Mouse (Mus musculus) heart, postnatal 0 days (tissue): ENCODE measurements at regions not wholly inside any gene's neighbourhood (a gene's known extent, or its start where the extent isn't known, plus 50 kb on each side); places are given as distances from the start of the nearest gene placed in this dataset.

Experiments
- ATAC-seq: fragments of 200-750 bp; cut with Nextera tagmentation; 2 replicates; pipeline ENCODE4 v1.8.0; 2017; ENCODE audit warnings: low read depth, moderate number of reproducible peaks, moderate library complexity; ENCODE audit not compliant: insufficient read depth
- DNase-seq: peaks from one replicate; pipeline ENCODE4 v3.0.0-alpha.2; 2016; ENCODE audit warnings: low spot score
- H3K27ac ChIP-seq: fragments of 300-500 bp; sonication (generic); 2 replicates; pipeline ENCODE4 v1.5.1; 2014; ENCODE audit warnings: low read depth, mild to moderate bottlenecking
- H3K27me3 ChIP-seq: fragments of 300-500 bp; sonication (generic); 2 replicates; pipeline ENCODE4 v1.6.1; 2014; ENCODE audit warnings: low read length, mixed read lengths; ENCODE audit not compliant: control insufficient read depth, insufficient read depth
- H3K36me3 ChIP-seq: fragments of 300-500 bp; sonication (generic); replicated peaks from 2 replicates; pipeline ENCODE4 v1.6.1; 2014; ENCODE audit warnings: low read length, mixed read lengths; ENCODE audit not compliant: control insufficient read depth, insufficient read depth
- H3K4me1 ChIP-seq: fragments of 300-500 bp; sonication (generic); 2 replicates; pipeline ENCODE4 v1.6.1; 2014; ENCODE audit warnings: antibody characterized with exemption; ENCODE audit not compliant: control insufficient read depth, insufficient read depth
- H3K4me2 ChIP-seq: fragments of 300-500 bp; sonication (generic); 2 replicates; pipeline ENCODE4 v1.6.1; 2014; ENCODE audit warnings: low read depth, mild to moderate bottlenecking, low read length, moderate library complexity
- H3K4me3 ChIP-seq: fragments of 300-500 bp; sonication (generic); 2 replicates; pipeline ENCODE4 v1.5.1; 2014; ENCODE audit warnings: low read depth, low read length
- H3K9ac ChIP-seq: fragments of 300-500 bp; sonication (generic); replicated peaks from 2 replicates; pipeline ENCODE4 v1.6.1; 2014; ENCODE audit warnings: low read depth, low read length, mixed read lengths
- H3K9me3 ChIP-seq: fragments of 300-500 bp; sonication (generic); replicated peaks from 2 replicates; pipeline ENCODE4 v1.6.1; 2016; ENCODE audit warnings: low read length; ENCODE audit not compliant: control insufficient read depth
- CTCF ChIP-seq: IDR thresholded peaks from 2 replicates; pipeline ENCODE4 v1.5.1; 2016; ENCODE audit warnings: antibody characterized with exemption, control low read depth, low read depth
- EP300 ChIP-seq: IDR thresholded peaks from 2 replicates; pipeline ENCODE4 v1.6.1; 2016; ENCODE audit warnings: antibody characterized with exemption, low read depth
- WGBS: fragments of 180-500 bp; shearing (Covaris S2); extraction: QIAGEN DNeasy Blood & Tissue Kit; methylation state at CpG from one replicate; pipeline ENCODE4 v1.1.7; 2014; 5-methylcytosine and 5-hydroxymethylcytosine counted together

GRCm38 (mm10) chr9:61266992-61267391 lies 105.2 kb upstream of the Tle3 start:
- Histone ChIP-seq H3K4me3 (no peak overlapping the region), H3K27ac (no peak overlapping the region), H3K9me3 (peaks cover 11% of the 10 kb centered on the region), H3K36me3 (no peaks in the 10 kb centered on the region), H3K4me1 (no peaks in the 10 kb centered on the region), H3K4me2 (no peak overlapping the region), H3K27me3 (peaks cover 64% of the 10 kb centered on the region), H3K9ac (no peak overlapping the region)
- DNase-seq (no peak), ATAC-seq (no peak)
- TF ChIP-seq EP300 (no peak), CTCF (no peak)
- WGBS: 71% methylated on average over 6 of the region's 6 CpGs

- Histone ChIP-seq H3K9ac (no peak overlapping the region), H3K9me3 (peaks cover 11% of the 10 kb centered on the region), H3K4me1 (no peaks in the 10 kb centered on the region), H3K4me3 (no peak overlapping the region), H3K4me2 (no peak overlapping the region), H3K36me3 (no peaks in the 10 kb centered on the region), H3K27me3 (peaks cover 64% of the 10 kb centered on the region), H3K27ac (no peak overlapping the region)
- no peak for DNase-seq
- WGBS: 52% methylated on average over 4 of the region's 4 CpGs
- ATAC-seq: no peak
- TF ChIP-seq CTCF (no peak), EP300 (no peak)
These were observed 104.6 kb upstream of the Tle3 start for GRCm38 (mm10) chr9:61267541-61267940.

DNA sequence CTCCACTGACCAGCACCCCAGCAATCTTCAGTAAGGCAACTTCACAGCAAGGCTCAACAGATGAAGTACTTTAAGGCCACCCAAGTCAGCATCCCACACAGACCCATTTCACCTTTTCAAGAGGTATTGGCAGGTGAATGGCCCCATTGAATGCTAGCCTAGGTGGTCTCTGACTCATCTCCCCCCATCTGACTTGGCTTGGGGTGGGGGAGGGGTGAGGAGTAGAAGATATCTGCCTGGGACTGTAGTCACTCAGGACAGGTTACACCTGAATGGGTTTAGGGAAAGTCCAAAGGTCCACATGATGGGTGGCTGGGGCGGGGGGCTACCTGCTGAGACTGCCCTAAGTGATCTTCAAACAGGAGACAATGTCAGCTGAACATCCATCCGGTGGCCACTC lies 104.0 kb upstream of the Tle3 start:
- DNase-seq (no peak), ATAC-seq (no peak)
- H3K4me1 ChIP-seq: no peaks in the 10 kb centered on the region
- no peaks in the 10 kb centered on the region for H3K36me3 ChIP-seq
- H3K4me3 ChIP-seq: no peak overlapping the region
- H3K9ac ChIP-seq: no peak overlapping the region
- H3K27ac ChIP-seq: no peak overlapping the region
- H3K9me3 ChIP-seq: peaks cover 11% of the 10 kb centered on the region
- no peak overlapping the region for H3K4me2 ChIP-seq
- peaks cover 65% of the 10 kb centered on the region for H3K27me3 ChIP-seq
- WGBS: 82% methylated on average over 2 of the region's 2 CpGs
- no peak for TF ChIP-seq EP300
- no peak for TF ChIP-seq CTCF

- WGBS: 70% methylated on average over 2 of the region's 2 CpGs
- Histone ChIP-seq H3K4me1 (no peaks in the 10 kb centered on the region), H3K9me3 (peaks cover 11% of the 10 kb centered on the region), H3K4me2 (no peak overlapping the region), H3K27ac (no peak overlapping the region), H3K36me3 (no peaks in the 10 kb centered on the region), H3K27me3 (peaks cover 63% of the 10 kb centered on the region), H3K9ac (no peak overlapping the region), H3K4me3 (no peak overlapping the region)
- DNase-seq (no peak), ATAC-seq (no peak)
- TF ChIP-seq CTCF: no peak
- TF ChIP-seq EP300: no peak
These were observed 103.5 kb upstream of the Tle3 start for GRCm38 (mm10) chr9:61268681-61269080.

DNA sequence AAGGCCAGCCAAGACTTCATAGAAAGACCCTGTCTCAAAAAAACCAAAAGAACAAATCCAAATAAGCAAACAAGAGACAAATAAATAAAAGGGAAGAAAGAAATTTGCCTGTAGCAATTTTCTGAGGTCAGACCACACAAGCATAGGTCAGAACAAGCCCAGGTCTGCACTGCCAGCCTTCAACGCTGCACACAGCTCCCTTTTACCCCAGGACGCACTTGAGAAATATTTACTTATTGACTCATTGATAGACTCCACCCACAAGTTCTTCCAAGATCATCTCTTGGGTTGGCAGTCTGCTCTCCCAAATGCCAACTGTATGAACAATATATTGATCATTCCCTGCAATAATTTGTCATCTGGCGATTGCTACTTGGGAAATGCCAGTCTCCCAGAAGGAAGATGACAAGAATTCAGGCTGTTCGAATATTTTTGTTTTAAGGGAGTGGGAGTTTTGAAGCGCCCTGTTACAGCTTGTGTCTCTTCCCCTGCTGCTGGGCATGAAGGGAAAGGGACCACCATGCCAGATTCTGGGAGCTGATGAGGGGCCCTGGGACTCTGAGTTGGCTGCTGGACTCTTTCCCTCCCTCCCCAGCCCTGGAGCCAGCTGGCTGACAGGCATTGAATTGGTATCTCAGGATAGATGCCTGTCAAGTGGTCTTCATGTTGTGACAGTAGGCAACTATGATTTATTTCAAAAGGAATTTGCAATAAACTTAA lies 102.9 kb upstream of the Tle3 start:
- TF ChIP-seq CTCF (no peak), EP300 (no peak)
- Histone ChIP-seq H3K27ac (no peak overlapping the region), H3K4me2 (no peak overlapping the region), H3K9ac (no peak overlapping the region), H3K4me1 (no peaks in the 10 kb centered on the region), H3K36me3 (no peaks in the 10 kb centered on the region), H3K9me3 (peaks cover 11% of the 10 kb centered on the region), H3K4me3 (no peak overlapping the region), H3K27me3 (peaks cover 67% of the 10 kb centered on the region)
- DNase-seq (no peak), ATAC-seq (no peak)
- WGBS: 82% methylated on average over 5 of the region's 5 CpGs

DNA sequence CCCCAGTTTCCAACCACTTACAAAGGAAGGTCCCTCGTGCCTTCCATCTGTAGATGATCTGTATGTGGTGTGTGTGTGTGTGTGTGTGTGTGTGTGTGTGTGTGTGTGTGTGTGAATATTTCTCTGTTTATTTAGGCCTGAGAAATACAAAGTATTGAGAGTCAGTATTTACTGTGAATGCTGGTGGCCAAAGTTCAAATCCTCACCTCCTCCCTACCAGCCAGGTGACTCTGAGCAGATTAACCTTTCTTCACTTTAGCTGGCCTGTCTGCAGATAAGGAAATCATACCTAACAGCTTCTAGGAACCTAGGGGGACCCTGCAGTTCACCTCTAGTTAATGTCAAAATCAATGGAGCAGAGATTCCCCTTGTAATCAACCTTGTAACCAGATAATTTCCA lies 100.9 kb upstream of the Tle3 start:
- no peak for ATAC-seq
- Histone ChIP-seq H3K4me3 (no peak overlapping the region), H3K27me3 (peaks cover 79% of the 10 kb centered on the region), H3K27ac (no peak overlapping the region), H3K36me3 (no peaks in the 10 kb centered on the region), H3K4me1 (no peaks in the 10 kb centered on the region), H3K9me3 (no peaks in the 10 kb centered on the region), H3K4me2 (no peak overlapping the region), H3K9ac (no peak overlapping the region)
- DNase-seq: no peak
- no peak for TF ChIP-seq CTCF
- TF ChIP-seq EP300: no peak
- 85% methylated on average over 1 of the region's 1 CpGs for WGBS
